Mouse (Mus musculus) hindbrain, embryonic 14.5 days (tissue): ENCODE results near the gene Ucp3. TPM values are rescaled to one million over a fixed set of nuclear protein-coding genes. Genes with fewer than 3 reads are reported as not detected.

Experiments used
- ATAC-seq: fragments of 200-750 bp; cut with Nextera tagmentation; 2 replicates; pipeline ENCODE4 v1.8.0; 2017; ENCODE audit warnings: moderate number of reproducible peaks, mild to moderate bottlenecking, moderate TSS enrichment, moderate library complexity; ENCODE audit not compliant: low FRiP score
- DNase-seq: peaks from one replicate; pipeline ENCODE4 v3.0.0-alpha.2; 2015; ENCODE audit warnings: low spot score
- H3K27ac ChIP-seq: fragments of 300-500 bp; sonication (generic); 2 replicates; pipeline ENCODE4 v1.5.1; 2014; ENCODE audit warnings: mild to moderate bottlenecking, moderate library complexity
- H3K27me3 ChIP-seq: fragments of 300-500 bp; sonication (generic); 2 replicates; pipeline ENCODE4 v1.6.1; 2014; ENCODE audit warnings: mild to moderate bottlenecking, low read length, mixed read lengths; ENCODE audit not compliant: control insufficient read depth, insufficient read depth
- H3K36me3 ChIP-seq: fragments of 300-500 bp; sonication (generic); replicated peaks from 2 replicates; pipeline ENCODE4 v1.6.1; 2014; ENCODE audit not compliant: control insufficient read depth, insufficient read depth
- H3K4me1 ChIP-seq: fragments of 300-500 bp; sonication (generic); replicated peaks from 2 replicates; pipeline ENCODE4 v1.6.1; 2014; ENCODE audit warnings: antibody characterized with exemption, low read length, mixed read lengths; ENCODE audit not compliant: control insufficient read depth, insufficient read depth
- H3K4me2 ChIP-seq: fragments of 300-500 bp; sonication (generic); replicated peaks from 2 replicates; pipeline ENCODE4 v1.6.1; 2014; ENCODE audit warnings: mild to moderate bottlenecking, moderate library complexity
- H3K4me3 ChIP-seq: fragments of 300-500 bp; sonication (generic); replicated peaks from 2 replicates; pipeline ENCODE4 v1.5.1; 2014; ENCODE audit warnings: mild to moderate bottlenecking, low read length
- H3K9ac ChIP-seq: fragments of 300-500 bp; sonication (generic); 2 replicates; pipeline ENCODE4 v1.6.1; 2014
- H3K9me3 ChIP-seq: fragments of 300-500 bp; sonication (generic); 2 replicates; pipeline ENCODE4 v1.6.1; 2016; ENCODE audit warnings: low read length; ENCODE audit not compliant: control insufficient read depth
- WGBS: fragments of 180-500 bp; shearing (Covaris S2); extraction: QIAGEN DNeasy Blood & Tissue Kit; methylation state at CpG from one replicate; pipeline ENCODE4 v1.1.7; 2014; 5-methylcytosine and 5-hydroxymethylcytosine counted together
- polyA plus RNA-seq: library from polyadenylated mRNA; unstranded; fragments of >200 nt; fragmentation: Nextera tagmentation; extraction: Ambion mirVana; gene quantifications from 2 replicates; pipeline ENCODE4 v1.2.1, GENCODE M21; 2014

Ucp3 gene
- polyA plus RNA-seq, 1 experiment from 2014 or later = not detected

DNA sequence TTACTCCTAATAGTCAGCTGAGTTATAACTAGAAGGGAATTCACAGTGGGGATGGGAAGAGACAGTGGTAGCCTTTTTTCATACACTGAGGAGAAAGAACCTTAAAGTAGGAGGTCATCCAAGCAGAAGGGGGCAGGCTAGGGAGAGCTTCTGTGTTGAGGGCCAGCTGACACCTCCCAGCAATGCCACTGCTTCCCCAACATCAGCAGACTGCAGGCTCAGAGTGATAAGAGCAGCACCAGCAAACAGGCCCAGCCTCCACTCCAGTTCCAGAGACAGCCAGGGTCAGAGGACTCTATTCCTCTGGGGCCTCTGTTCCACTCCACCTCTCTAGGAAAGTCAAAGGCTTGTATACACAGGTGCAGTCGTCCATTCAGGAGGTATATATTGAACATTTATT, 14.6 kb upstream of the Ucp3 start:
- WGBS = 67% methylated on average over 1 of the region's 1 CpGs
- Histone ChIP-seq H3K27me3 (no peaks in the 10 kb centered on the region), H3K36me3 (peaks cover 81% of the 10 kb centered on the region), H3K4me1 (no peaks in the 10 kb centered on the region), H3K4me3 (no peak overlapping the region), H3K9ac (no peak overlapping the region), H3K4me2 (no peak overlapping the region), H3K27ac (no peak overlapping the region), H3K9me3 (no peaks in the 10 kb centered on the region)
- no peak for ATAC-seq
- no peak for DNase-seq

DNA sequence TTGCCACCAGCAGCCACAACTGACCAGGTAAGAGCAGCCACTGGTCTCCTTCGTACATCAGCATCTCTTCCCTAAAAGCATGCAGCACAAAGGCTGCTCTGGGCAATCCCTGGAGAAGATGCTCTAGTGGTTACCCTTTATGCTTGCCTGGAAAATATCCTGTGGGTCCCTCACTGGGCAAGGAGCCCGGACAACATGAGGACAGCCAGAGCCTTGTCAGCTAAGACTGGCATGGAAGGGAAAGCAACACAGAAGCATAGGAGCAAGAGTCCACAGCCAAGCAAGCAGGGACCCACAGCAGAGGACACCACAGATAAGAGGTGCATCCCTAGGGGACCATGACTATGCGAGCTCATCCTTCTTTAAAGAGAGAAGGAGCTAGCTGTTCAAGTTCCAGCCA, 12.9 kb upstream of the Ucp3 start:
- peaks cover 73% of the 10 kb centered on the region for H3K36me3 ChIP-seq

DNA sequence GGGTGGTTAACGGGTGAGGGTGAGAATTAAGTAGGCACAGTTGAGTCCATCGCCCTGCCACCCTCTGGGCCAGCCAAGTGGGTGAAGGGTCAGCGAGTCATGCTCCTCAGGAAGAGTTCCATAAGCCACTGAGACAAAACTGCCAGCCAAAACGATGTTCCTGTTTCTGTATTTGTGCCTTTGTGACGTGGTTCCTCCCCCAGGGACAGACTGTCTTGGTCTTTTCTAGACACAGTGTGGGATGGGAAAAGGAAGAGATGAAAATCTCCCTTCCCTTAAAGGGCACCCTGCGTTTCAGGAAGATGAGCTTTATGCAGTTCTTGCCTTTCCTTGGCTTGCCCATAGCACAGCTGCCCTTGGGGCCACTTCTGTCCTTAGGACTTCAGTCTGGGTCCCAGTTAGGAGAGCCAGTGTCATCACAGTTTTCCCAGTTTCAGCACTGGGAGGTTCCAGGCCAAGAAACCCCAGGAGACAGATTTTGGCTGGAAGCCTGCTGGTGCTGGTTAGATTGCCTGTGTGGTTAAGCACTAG, 11.1 kb upstream of the Ucp3 start:
- H3K36me3 ChIP-seq = peaks cover 61% of the 10 kb centered on the region
- no peak overlapping the region for H3K27ac ChIP-seq
- no peaks in the 10 kb centered on the region for H3K27me3 ChIP-seq
- no peak overlapping the region for H3K9ac ChIP-seq
- ATAC-seq (no peak), DNase-seq (no peak)
- H3K9me3 ChIP-seq = no peaks in the 10 kb centered on the region
- no peaks in the 10 kb centered on the region for H3K4me1 ChIP-seq
- WGBS = 81% methylated on average over 6 of the region's 6 CpGs
- H3K4me3 ChIP-seq = no peak overlapping the region
- H3K4me2 ChIP-seq = no peak overlapping the region

More for the DNA sequence above, 12.9 kb upstream of the Ucp3 start:
- DNase-seq (no peak), ATAC-seq (no peak)
- no peak overlapping the region for H3K4me2 ChIP-seq
- no peaks in the 10 kb centered on the region for H3K27me3 ChIP-seq
- no peak overlapping the region for H3K9ac ChIP-seq
- H3K4me1 ChIP-seq = no peaks in the 10 kb centered on the region
- 90% methylated on average over 3 of the region's 3 CpGs for WGBS
- H3K27ac ChIP-seq = no peak overlapping the region
- H3K4me3 ChIP-seq = no peak overlapping the region
- no peaks in the 10 kb centered on the region for H3K9me3 ChIP-seq

DNA sequence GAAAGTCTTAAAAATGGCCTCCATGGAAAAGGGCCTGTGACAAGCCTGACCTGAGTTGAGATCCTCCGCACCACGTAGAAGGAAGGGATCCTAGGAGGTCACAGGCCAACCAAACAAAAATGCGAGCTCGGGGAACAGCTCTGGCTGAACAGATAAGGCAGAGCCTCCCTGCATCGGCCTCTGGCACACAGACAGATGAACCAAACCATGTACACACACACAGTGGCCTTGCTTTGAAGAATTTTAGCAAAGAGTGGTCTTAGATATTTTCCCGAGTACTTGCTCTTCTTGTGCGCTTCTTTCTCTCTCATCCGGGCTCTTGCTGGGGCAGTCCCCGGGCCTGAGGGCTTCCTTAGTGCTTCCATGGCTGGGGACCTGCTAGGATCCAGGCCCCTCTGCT, 9.6 kb upstream of the Ucp3 start:
- no peak overlapping the region for H3K4me2 ChIP-seq
- no peaks in the 10 kb centered on the region for H3K4me1 ChIP-seq
- no peaks in the 10 kb centered on the region for H3K27me3 ChIP-seq
- no peak for ATAC-seq
- peaks cover 58% of the 10 kb centered on the region for H3K36me3 ChIP-seq
- H3K9ac ChIP-seq = no peak overlapping the region
- H3K9me3 ChIP-seq = no peaks in the 10 kb centered on the region
- no peak overlapping the region for H3K4me3 ChIP-seq
- DNase-seq = no peak
- 90% methylated on average over 9 of the region's 9 CpGs for WGBS
- no peak overlapping the region for H3K27ac ChIP-seq

DNA sequence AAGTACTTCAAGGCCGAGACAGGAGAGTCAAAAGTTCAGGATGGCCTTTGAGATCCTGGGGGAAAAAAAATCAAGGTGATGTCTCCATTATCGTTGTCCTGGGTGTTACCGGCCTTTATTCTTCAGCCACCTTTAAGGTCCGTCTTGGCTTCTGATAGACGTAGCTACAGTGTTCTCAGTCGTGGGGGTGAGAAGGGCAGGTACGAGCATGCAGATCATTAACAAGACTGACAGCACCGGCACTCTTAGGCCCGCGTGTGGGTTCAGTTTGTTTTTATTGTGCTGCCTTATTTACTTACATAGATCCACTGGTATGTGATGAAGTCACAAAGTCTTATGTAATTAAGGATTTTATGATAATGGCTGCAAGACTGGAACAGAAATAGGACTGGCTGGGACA, 9.0 kb upstream of the Ucp3 start:
- ATAC-seq = no peak
- WGBS = 95% methylated on average over 10 of the region's 10 CpGs
- Histone ChIP-seq H3K4me2 (no peak overlapping the region), H3K9me3 (no peaks in the 10 kb centered on the region), H3K27me3 (no peaks in the 10 kb centered on the region), H3K4me1 (no peaks in the 10 kb centered on the region), H3K9ac (no peak overlapping the region), H3K36me3 (peaks cover 56% of the 10 kb centered on the region), H3K4me3 (no peak overlapping the region), H3K27ac (no peak overlapping the region)
- DNase-seq = no peak

DNA sequence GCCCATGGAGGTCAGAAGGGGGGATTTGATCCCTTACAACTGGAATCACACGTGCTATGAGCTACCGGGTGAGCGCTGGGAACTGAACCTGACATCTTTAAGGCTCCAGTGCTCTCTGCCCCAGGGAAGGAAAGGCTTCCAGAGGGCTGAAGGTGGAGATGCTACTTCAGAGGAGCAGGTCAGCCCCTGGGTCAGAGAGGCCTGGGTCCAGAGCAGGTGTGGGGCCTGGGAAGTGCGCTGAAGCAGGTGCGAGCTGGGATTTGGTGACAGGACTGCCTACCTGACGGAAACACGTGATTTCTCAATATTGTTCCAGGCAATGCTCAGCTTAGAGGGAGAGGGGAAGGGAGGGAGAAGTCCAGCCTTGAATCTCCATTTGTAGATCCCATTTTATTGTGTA, 8.5 kb upstream of the Ucp3 start:
- Histone ChIP-seq H3K27ac (no peak overlapping the region), H3K9ac (no peak overlapping the region), H3K27me3 (no peaks in the 10 kb centered on the region), H3K4me3 (no peak overlapping the region), H3K4me1 (no peaks in the 10 kb centered on the region), H3K9me3 (no peaks in the 10 kb centered on the region), H3K4me2 (no peak overlapping the region), H3K36me3 (peaks cover 53% of the 10 kb centered on the region)
- ATAC-seq (no peak), DNase-seq (no peak)
- WGBS = 98% methylated on average over 7 of the region's 7 CpGs

DNA sequence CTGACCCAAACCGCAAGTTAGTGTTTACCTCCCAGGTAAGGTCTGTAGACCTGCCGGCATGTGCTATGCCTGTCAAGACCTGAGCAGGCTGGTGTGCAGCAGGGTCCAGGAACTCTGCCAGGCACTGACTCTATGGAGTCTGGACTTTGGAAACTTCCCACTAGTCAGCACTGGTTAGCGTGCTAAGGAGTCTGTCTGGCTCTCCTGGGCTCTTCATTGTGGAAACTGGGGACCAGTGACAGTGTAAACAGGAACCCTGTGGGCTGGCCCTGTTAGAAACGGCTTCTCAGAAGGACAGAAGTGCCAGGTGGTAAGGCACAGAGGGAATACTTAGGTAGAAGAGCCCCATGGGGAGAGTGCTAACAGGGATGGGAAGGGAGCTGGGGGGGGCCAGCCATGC, 7.5 kb upstream of the Ucp3 start:
- Histone ChIP-seq H3K27ac (no peak overlapping the region), H3K9me3 (no peaks in the 10 kb centered on the region), H3K4me3 (no peak overlapping the region), H3K27me3 (no peaks in the 10 kb centered on the region), H3K36me3 (peaks cover 51% of the 10 kb centered on the region), H3K4me1 (no peaks in the 10 kb centered on the region), H3K9ac (no peak overlapping the region), H3K4me2 (no peak overlapping the region)
- 84% methylated on average over 4 of the region's 4 CpGs for WGBS
- DNase-seq (no peak), ATAC-seq (no peak)

DNA sequence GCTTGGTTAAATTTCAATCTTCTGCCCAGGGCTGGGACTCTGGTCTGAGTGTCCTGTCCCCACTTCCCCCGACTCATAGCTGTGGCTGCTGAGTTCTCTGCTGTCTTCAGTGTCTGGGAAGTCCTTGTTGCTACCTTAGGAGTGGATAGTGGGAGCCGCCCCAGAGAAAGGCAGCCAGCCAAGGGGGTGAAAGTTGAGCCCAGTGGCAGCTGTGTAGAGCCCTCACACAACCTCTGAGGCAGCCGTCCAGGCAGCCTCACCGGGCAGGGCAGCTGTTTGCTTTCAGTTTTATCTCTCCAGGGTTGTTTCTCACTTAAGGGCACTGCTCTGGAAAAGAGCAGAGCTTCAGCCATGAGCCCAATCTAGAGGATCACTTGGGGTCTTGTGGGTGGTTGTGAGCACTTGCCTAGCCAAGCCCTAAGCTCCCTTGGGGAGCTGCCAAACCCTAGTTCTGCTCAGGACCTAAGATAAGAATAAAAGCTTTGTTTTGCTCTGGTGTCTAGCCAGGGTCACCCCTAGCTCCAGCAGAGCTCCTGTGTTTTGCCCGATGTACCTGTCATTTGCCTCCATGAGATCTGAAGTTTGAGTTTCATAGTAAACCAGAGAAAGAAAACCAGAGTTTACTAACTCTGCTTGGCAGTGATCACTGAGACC, 7.0 kb upstream of the Ucp3 start:
- Histone ChIP-seq H3K36me3 (peaks cover 51% of the 10 kb centered on the region), H3K4me1 (no peaks in the 10 kb centered on the region), H3K27ac (no peak overlapping the region), H3K27me3 (no peaks in the 10 kb centered on the region), H3K9me3 (no peaks in the 10 kb centered on the region), H3K9ac (no peak overlapping the region), H3K4me3 (no peak overlapping the region), H3K4me2 (no peak overlapping the region)
- ATAC-seq (no peak), DNase-seq (no peak)
- 69% methylated on average over 5 of the region's 5 CpGs for WGBS

DNA sequence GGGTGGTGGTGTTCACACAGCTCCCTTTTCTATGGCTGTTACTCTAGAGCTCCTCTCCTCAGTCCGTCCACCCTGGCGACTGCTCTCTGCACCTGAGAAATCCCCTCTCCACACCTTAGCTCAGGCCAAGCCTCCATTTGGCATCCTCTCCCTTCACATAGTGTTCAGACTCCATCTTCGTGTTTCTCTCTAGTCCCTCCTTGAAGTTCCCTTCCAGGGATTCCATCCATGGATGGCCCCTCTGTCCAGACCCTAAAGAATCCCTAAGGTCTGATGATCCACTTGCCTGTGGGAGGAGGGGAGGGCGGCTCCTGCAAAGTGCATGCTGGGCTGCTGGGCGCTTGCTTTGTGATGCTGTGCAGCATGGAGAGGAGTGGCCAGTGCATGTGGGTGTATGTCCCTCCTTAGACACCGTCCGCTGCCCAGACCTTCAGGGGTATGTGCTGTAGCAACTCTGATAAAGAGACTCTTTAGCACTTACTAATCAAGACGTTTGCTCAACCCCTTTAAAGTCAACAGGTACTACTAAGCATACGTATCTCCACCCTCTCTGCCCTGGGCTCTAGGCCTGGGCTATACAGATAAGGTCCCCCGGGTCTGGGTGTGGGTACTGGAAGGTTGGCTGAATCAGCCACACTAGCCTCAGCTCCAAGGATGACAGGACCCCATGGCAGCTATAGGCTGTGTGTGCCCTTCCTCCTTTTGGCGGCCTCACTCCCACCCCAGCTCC, 5.8 kb upstream of the Ucp3 start:
- Histone ChIP-seq H3K4me2 (no peak overlapping the region), H3K36me3 (peaks cover 43% of the 10 kb centered on the region), H3K4me3 (no peak overlapping the region), H3K4me1 (no peaks in the 10 kb centered on the region), H3K9ac (no peak overlapping the region), H3K9me3 (no peaks in the 10 kb centered on the region), H3K27ac (no peak overlapping the region), H3K27me3 (no peaks in the 10 kb centered on the region)
- DNase-seq = no peak
- 92% methylated on average over 11 of the region's 11 CpGs for WGBS
- ATAC-seq = no peak
